Mouse (Mus musculus): Measurements from ENCODE around the gene Megf9.

- TF ChIP-seq CTCF (IDR thresholded peaks at IDR 0.05; ENCODE audit: low read depth, low read length) (peak; percentile 56), POLR2A (IDR thresholded peaks at IDR 0.05; ENCODE audit: insufficient read depth, low read length) (no peak), EP300 (IDR thresholded peaks at IDR 0.05; ENCODE audit: insufficient read depth, low read depth, low read length) (no peak)
Observed at GRCm38 (mm10) chr4:70402109-70402819, 132.5 kb downstream of the Megf9 start.
